Mouse (Mus musculus) midbrain, postnatal 0 days (tissue): ENCODE measurements around the gene Cpne8. TPM values are rescaled to one million over a fixed set of nuclear protein-coding genes. Genes with fewer than 3 reads are reported as not detected.

Source experiments
- ATAC-seq: fragments of 200-750 bp; cut with Nextera tagmentation; 2 replicates; pipeline ENCODE4 v1.8.0; 2017; ENCODE audit warnings: moderate number of reproducible peaks, mild to moderate bottlenecking, moderate TSS enrichment, moderate library complexity; ENCODE audit not compliant: low FRiP score
- DNase-seq: peaks from one replicate; pipeline ENCODE4 v3.0.0-alpha.2; 2015; ENCODE audit warnings: low spot score
- H3K27ac ChIP-seq: fragments of 300-500 bp; sonication (generic); 2 replicates; pipeline ENCODE4 v1.5.1; 2014; ENCODE audit warnings: low read depth, mild to moderate bottlenecking, low read length, mixed read lengths
- H3K27me3 ChIP-seq: fragments of 300-500 bp; sonication (generic); 2 replicates; pipeline ENCODE4 v1.6.1; 2014; ENCODE audit warnings: low read length, control low read depth, mixed read lengths; ENCODE audit not compliant: insufficient read depth
- H3K36me3 ChIP-seq: fragments of 300-500 bp; sonication (generic); 2 replicates; pipeline ENCODE4 v1.6.1; 2014; ENCODE audit warnings: low read length, control low read depth, mixed read lengths; ENCODE audit not compliant: insufficient read depth
- H3K4me1 ChIP-seq: fragments of 300-500 bp; sonication (generic); 2 replicates; pipeline ENCODE4 v1.6.1; 2014; ENCODE audit warnings: mild to moderate bottlenecking, control low read depth, antibody characterized with exemption, low read length, mixed read lengths; ENCODE audit not compliant: insufficient read depth
- H3K4me2 ChIP-seq: fragments of 300-500 bp; sonication (generic); 2 replicates; pipeline ENCODE4 v1.6.1; 2014; ENCODE audit warnings: low read depth, mild to moderate bottlenecking, low read length, mixed read lengths; ENCODE audit not compliant: poor library complexity, severe bottlenecking
- H3K4me3 ChIP-seq: fragments of 300-500 bp; sonication (generic); 2 replicates; pipeline ENCODE4 v1.5.1; 2014; ENCODE audit warnings: low read depth, mild to moderate bottlenecking, low read length, moderate library complexity
- H3K9ac ChIP-seq: fragments of 300-500 bp; sonication (generic); replicated peaks from 2 replicates; pipeline ENCODE4 v1.6.1; 2014; ENCODE audit warnings: mild to moderate bottlenecking, low read length, moderate library complexity, mixed read lengths; ENCODE audit not compliant: poor library complexity, severe bottlenecking
- H3K9me3 ChIP-seq: fragments of 300-500 bp; sonication (generic); 2 replicates; pipeline ENCODE4 v1.6.1; 2016; ENCODE audit warnings: low read length, control low read depth
- CTCF ChIP-seq: IDR thresholded peaks from 2 replicates; pipeline ENCODE4 v1.5.1; 2016; ENCODE audit warnings: antibody characterized with exemption, mild to moderate bottlenecking
- WGBS: fragments of 180-500 bp; shearing (Covaris S2); extraction: QIAGEN DNeasy Blood & Tissue Kit; methylation state at CpG from one replicate; pipeline ENCODE4 v1.1.7; 2014; 5-methylcytosine and 5-hydroxymethylcytosine counted together
- polyA plus RNA-seq: library from polyadenylated mRNA; unstranded; fragments of >200 nt; fragmentation: Nextera tagmentation; extraction: Ambion mirVana; gene quantifications from 2 replicates; pipeline ENCODE4 v1.2.1, GENCODE M21; 2015
- total RNA-seq: library from RNA; depleted of rRNA; stranded (reverse); fragments of >200 nt; gene quantifications from 2 replicates; pipeline ENCODE4 v1.2.3, GENCODE M21; 2014; rRNA removed

Cpne8 gene
- total RNA-seq (10.0 and 14.9 TPM in 2 replicates), polyA plus RNA-seq (18.1 and 18.2 TPM in 2 replicates)

DNA sequence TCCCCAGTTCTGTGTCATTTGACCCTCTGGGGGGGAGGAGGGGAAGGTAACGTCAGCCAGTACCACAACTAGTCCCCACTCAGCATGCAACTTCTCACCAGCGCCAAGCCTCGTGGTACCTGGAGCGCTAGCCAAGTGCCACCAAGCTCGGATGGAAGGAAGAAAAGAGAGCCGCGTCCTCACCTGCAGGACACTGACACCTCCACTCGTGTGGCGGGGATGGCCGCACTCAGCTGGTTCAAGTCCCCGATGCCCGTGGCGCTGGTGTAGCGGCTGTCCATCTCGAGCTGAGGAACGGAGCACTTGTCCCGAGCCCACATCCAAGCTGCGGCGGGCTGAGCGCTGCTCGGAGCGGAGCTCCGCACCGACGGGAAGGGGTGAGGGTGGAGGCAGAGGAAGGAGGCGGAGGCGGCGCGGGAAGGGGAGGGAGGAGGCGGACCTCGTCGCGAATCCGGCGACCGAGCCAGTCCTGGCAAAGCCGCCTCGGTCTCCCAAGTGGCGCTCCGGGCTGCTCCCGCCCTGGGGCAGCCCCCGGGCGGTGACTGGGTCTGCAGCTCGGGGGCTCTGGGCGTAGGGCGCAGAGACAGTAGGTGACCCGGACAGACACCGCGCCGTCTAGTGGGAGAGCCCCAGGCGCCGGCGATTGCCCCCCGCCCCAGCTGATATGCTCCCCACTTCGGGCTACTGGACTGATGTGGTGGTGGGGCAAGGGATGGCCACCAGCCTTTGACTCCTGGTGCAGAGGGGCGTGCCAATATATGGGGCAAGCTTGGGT lies at the start of gene Cpne8:
Gene Cpne8, minus strand, starts transcription at position 448 of the 775 bp plus-strand sequence.
- Histone ChIP-seq H3K27me3 (no peaks in the 10 kb centered on the region), H3K4me3 (peak within 1 kb of the TSS; percentile 70), H3K4me2 (peak within 1 kb of the TSS; percentile 96), H3K36me3 (no peaks in the 10 kb centered on the region), H3K9me3 (no peaks in the 10 kb centered on the region), H3K9ac (peak within 1 kb of the TSS; percentile 72), H3K27ac (no peak within 1 kb of the TSS), H3K4me1 (no peaks in the 10 kb centered on the region)
- DNase-seq = peak; percentile 60
- no peak for TF ChIP-seq CTCF
- under 1% methylated on average over 51 of the region's 56 CpGs for WGBS
- peak; percentile 80 for ATAC-seq

GRCm38 (mm10) chr15:90717717-90718116 lies 38.5 kb upstream of the Cpne8 start:
- 88% methylated on average over 4 of the region's 4 CpGs for WGBS
- no peak overlapping the region for H3K9ac ChIP-seq
- H3K4me2 ChIP-seq = no peak overlapping the region
- DNase-seq = no peak
- no peak overlapping the region for H3K4me3 ChIP-seq
- no peaks in the 10 kb centered on the region for H3K36me3 ChIP-seq
- H3K27me3 ChIP-seq = no peaks in the 10 kb centered on the region
- H3K9me3 ChIP-seq = no peaks in the 10 kb centered on the region
- no peaks in the 10 kb centered on the region for H3K4me1 ChIP-seq
- no peak overlapping the region for H3K27ac ChIP-seq
- no peak for ATAC-seq
- TF ChIP-seq CTCF = no peak

- WGBS = 85% methylated on average over 7 of the region's 7 CpGs
- Histone ChIP-seq H3K4me3 (no peak overlapping the region), H3K36me3 (no peaks in the 10 kb centered on the region), H3K4me1 (no peaks in the 10 kb centered on the region), H3K27me3 (no peaks in the 10 kb centered on the region), H3K27ac (no peak overlapping the region), H3K9me3 (no peaks in the 10 kb centered on the region), H3K4me2 (no peak overlapping the region), H3K9ac (no peak overlapping the region)
- no peak for TF ChIP-seq CTCF
- ATAC-seq = no peak
- no peak for DNase-seq
These were observed 30.1 kb upstream of the Cpne8 start for GRCm38 (mm10) chr15:90709296-90709695.

DNA sequence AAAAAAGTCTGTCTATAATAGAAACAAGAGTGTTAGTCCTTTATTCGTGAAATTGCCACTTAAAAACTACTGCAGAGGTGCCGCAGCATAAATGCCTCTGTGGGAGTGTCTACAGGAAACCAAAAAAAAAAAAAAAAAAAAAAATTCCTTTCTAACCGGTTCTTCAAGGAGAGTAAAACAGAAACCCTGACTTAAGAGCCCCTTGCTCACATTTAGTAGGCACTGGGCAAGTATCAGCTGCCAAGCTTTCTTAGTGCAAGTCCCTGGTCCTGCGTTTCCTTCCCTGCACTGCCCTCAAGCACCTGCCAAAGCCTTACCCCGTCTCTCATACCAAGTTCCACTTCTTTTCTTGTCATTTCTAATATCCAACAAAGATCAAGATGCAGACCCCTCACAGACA lies 25.1 kb upstream of the Cpne8 start:
- H3K36me3 ChIP-seq = no peaks in the 10 kb centered on the region
- TF ChIP-seq CTCF = no peak
- 75% methylated on average over 5 of the region's 5 CpGs for WGBS
- no peaks in the 10 kb centered on the region for H3K27me3 ChIP-seq
- no peak overlapping the region for H3K27ac ChIP-seq
- H3K4me2 ChIP-seq = no peak overlapping the region
- H3K9ac ChIP-seq = no peak overlapping the region
- no peaks in the 10 kb centered on the region for H3K4me1 ChIP-seq
- H3K4me3 ChIP-seq = no peak overlapping the region
- ATAC-seq (no peak), DNase-seq (no peak)
- H3K9me3 ChIP-seq = no peaks in the 10 kb centered on the region

- H3K4me1 ChIP-seq = no peaks in the 10 kb centered on the region
- no peaks in the 10 kb centered on the region for H3K27me3 ChIP-seq
- H3K9ac ChIP-seq = no peak overlapping the region
- 57% methylated on average over 11 of the region's 11 CpGs for WGBS
- no peak overlapping the region for H3K27ac ChIP-seq
- TF ChIP-seq CTCF = no peak
- H3K4me2 ChIP-seq = no peak overlapping the region
- no peaks in the 10 kb centered on the region for H3K36me3 ChIP-seq
- no peaks in the 10 kb centered on the region for H3K9me3 ChIP-seq
- no peak overlapping the region for H3K4me3 ChIP-seq
- DNase-seq (peak; percentile 8), ATAC-seq (no peak)
These were observed 24.4 kb upstream of the Cpne8 start for GRCm38 (mm10) chr15:90703502-90704232.

- Histone ChIP-seq H3K9me3 (no peaks in the 10 kb centered on the region), H3K27ac (no peak overlapping the region), H3K36me3 (no peaks in the 10 kb centered on the region), H3K9ac (no peak overlapping the region), H3K27me3 (no peaks in the 10 kb centered on the region), H3K4me1 (no peaks in the 10 kb centered on the region), H3K4me2 (no peak overlapping the region), H3K4me3 (no peak overlapping the region)
- TF ChIP-seq CTCF = no peak
- ATAC-seq = no peak
- DNase-seq = no peak
- 93% methylated on average over 6 of the region's 6 CpGs for WGBS
These were observed 7.5 kb upstream of the Cpne8 start for GRCm38 (mm10) chr15:90686770-90687169.
